Mouse (Mus musculus) erythroblast, embryonic 14.5 days (primary cell): ENCODE data around the gene Ksr1.

Experiments used
- GATA1 ChIP-seq: IDR thresholded peaks from 2 replicates; pipeline ENCODE4 v1.6.1; 2012; ENCODE audit warnings: low read length, inconsistent platforms, mixed read lengths
- TAL1 ChIP-seq: IDR thresholded peaks from 3 replicates; pipeline ENCODE4 v1.6.1; 2012; ENCODE audit warnings: low read length, inconsistent platforms, mixed read lengths

DNA sequence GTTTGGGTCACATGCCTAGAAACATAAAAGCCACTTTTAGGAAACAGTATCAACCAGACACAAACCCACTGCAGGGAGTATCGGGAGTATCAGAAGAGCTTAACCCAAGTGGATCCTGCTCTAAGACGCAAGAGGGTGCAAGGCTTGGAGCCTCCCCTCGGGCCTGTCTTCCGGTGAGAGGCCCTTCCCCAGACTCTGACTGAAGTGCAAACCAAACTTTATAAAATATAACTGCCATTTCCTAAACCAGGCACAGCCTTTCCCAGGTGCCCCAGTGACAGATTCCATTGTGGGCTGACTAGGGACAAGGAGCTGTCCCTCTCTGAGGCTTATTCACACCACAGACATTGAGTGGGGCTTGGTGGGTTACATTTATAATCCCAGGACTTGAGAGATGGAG, 123.4 kb downstream of the Ksr1 start:
- TF ChIP-seq GATA1 (no peak), TAL1 (no peak)
